Mouse (Mus musculus) right cerebral cortex, adult 18-20 months (tissue): ENCODE results near the gene Acad11.

Experiments
- DNase-seq: peaks from one replicate; pipeline ENCODE4 v3.0.0; 2022; ENCODE audit warnings: mixed read lengths

Acad11 gene

GRCm38 (mm10) chr9:104152121-104152520 lies 88.9 kb downstream of the Acad11 start:
- DNase-seq = no peak

GRCm38 (mm10) chr9:104155100-104155715 lies 92.0 kb downstream of the Acad11 start:
- DNase-seq = no peak

- no peak for DNase-seq
Observed at GRCm38 (mm10) chr9:104156506-104156905, 93.3 kb downstream of the Acad11 start.

GRCm38 (mm10) chr9:104157291-104157690 lies 94.1 kb downstream of the Acad11 start:
- no peak for DNase-seq

GRCm38 (mm10) chr9:104161117-104161516 lies 97.9 kb downstream of the Acad11 start:
- no peak for DNase-seq

GRCm38 (mm10) chr9:104164194-104164593 lies 101.0 kb downstream of the Acad11 start:
- no peak for DNase-seq

- no peak for DNase-seq
Observed at GRCm38 (mm10) chr9:104165926-104166325, 102.7 kb downstream of the Acad11 start.

GRCm38 (mm10) chr9:104169986-104170385 lies 106.8 kb downstream of the Acad11 start:
- no peak for DNase-seq

- no peak for DNase-seq
Observed at GRCm38 (mm10) chr9:104171651-104172050, 108.5 kb downstream of the Acad11 start.

GRCm38 (mm10) chr9:104172342-104172741 lies 109.2 kb downstream of the Acad11 start:
- no peak for DNase-seq
